Mouse (Mus musculus): ENCODE results near the gene Cacna1i. TPM values are rescaled to one million over a fixed set of nuclear protein-coding genes. Genes with fewer than 3 reads are reported as not detected.

Gene Cacna1i
- total RNA-seq, 2 experiments from 2014 or later, result 0.28 to 0.46 TPM

DNA sequence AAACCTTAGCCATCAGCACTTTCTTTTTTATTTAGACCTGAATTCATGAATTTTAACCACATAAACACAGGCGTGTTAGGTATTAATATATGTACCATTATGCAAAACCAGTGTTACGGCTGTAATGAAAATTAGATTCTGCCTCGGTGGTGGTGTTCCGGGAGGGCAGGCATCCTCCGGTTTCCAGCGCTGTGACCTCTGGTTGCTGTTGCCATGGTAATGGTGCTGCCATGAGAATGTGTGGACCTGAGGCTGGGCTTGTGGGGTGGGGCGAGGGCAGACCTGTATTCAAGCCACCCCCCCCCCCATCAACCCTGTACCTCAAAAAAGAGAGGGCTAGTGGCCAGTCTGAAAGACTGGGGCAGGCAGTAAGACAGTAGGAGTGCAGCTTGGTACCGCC is 114.9 kb downstream of the Cacna1i start:
- Histone ChIP-seq H3K27ac (no peak overlapping the region), H3K4me3 (no peak overlapping the region)
- intact Hi-C loops (cut with DNase I), result no loop called here
- TF ChIP-seq CTCF (IDR thresholded peaks at IDR 0.05), result no peak
- no peak for DNase-seq

DNA sequence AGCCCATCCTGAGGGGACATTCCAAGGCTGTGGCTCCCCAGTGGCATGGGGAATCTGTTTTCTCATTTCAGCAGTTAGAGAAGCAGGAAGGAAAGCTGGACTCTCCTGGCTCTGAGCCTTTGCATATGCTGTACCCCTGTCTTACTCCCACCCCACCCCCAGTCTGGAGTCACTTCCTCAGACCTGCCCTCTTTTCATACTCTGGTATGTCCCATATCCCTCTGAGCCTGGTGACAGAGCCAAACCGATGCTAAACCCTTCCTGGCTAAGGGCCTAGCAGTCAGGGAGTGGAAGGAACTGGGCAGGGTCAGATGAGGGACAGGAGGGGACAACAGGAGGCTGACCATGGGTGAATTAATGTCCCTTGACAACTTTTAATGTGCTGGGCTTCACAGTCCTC is 120.8 kb downstream of the Cacna1i start:
- H3K4me3 ChIP-seq, result no peak overlapping the region
- no peak for TF ChIP-seq CTCF (IDR thresholded peaks at IDR 0.05)
- intact Hi-C loops (cut with DNase I), result no loop called here
- H3K27ac ChIP-seq, result no peak overlapping the region
- DNase-seq, result no peak

DNA sequence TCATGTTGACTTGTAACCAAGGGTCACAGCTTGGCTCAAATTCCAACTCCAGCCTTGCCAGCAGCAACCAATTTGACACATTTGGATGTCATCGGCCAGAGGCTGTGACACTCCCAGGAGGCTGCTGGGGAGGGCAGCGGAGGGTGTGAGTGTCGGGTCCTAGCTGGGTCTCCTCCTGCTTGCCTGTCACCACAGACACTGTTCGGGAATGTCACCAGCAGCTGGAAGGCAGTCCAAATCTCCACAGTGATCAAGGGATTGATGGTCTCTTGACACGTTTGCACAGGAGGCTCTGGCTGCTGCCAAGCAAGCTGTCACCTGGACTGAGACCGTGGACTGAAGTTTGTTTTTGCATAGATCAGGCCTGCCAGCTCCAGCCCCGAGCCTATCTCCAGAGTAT is 123.6 kb downstream of the Cacna1i start:
- Histone ChIP-seq H3K4me3 (no peak overlapping the region), H3K27ac (no peak overlapping the region)
- TF ChIP-seq CTCF (IDR thresholded peaks at IDR 0.05), result no peak
- DNase-seq, result no peak
- intact Hi-C loops (cut with DNase I), result no loop called here

DNA sequence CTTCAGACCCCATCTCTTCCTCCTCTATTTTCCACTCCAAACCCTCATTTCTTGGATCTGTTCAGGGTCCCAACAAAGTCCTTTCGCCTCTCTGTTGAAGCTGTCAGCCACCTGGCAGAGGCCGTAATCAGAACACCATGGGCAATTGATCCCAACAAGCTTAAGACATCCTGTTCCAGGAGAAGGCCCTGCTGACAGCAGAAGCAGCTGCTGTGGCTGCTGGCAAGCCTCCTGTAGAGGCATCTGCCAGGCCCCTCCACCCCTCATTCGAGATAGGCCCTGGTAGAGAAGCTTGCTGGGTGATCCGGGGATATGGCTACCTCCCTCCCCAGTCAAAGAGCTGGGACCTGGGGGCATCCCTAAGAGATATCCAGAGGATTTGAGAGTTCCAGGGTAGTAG is 126.0 kb downstream of the Cacna1i start:
- intact Hi-C loops (cut with DNase I), result no loop called here
- no peak overlapping the region for H3K4me3 ChIP-seq
- TF ChIP-seq CTCF (IDR thresholded peaks at IDR 0.05), result no peak
- no peak overlapping the region for H3K27ac ChIP-seq
- DNase-seq, result peak; percentile 68

DNA sequence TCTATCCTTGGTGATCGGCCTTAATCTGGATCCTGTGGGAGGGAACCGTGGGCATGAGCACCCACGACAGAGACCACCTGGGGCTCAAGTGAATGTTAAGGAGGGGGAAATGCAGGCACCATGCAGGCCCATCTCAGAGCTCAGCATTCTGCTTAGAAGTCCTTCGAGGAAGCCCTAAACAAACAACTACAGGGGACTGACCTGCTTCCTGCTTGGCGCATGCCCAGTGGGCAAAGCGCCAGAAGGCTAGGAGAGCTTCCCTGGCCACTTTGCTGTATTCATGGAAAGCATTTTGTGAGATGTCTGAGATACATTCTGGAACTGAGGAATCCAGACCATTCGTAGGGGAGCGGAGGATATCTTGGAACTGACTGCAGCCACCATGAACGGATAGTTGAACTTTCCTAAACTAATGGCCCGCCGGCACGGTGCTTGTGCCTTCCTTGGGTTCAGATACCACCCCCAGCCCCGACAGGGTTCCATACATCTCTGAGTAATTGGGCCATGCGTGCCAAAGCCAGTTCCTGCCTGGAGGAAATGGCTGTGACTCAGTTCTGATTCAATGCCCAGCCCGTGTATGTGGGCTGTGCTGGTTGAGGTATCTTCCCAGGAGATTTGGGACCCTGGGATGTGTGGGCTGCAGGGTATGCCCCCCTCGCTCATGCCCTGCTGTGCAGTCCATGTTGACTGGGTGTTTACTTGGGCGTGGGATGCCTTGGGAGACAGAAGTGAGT is 127.1 kb downstream of the Cacna1i start:
- no peak overlapping the region for H3K27ac ChIP-seq
- no peak overlapping the region for H3K4me3 ChIP-seq
- DNase-seq, result peak; percentile 41
- no peak for TF ChIP-seq CTCF (IDR thresholded peaks at IDR 0.05)
- intact Hi-C loops (cut with DNase I), result no loop called here

DNA sequence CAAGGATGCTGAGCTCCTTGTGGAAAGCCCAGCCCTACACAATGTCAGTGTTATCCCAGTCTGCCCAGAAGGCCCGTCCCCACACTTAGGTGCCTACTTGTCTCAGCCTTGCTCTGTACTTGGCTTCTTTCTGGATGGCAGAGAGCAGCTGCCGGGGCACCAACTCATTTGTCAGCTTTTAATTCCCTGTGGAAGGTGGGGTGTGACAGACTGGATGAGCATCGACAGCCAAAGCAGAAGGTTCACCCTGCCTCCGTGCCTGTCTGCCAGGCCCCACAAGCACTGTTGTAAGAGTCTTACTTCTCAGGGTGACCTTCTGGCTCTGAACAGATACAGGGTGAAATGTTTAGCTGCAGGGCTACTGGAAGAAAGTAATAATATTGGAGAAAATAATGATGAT is 128.1 kb downstream of the Cacna1i start:
- intact Hi-C loops (cut with DNase I), result no loop called here
- no peak overlapping the region for H3K27ac ChIP-seq
- no peak for DNase-seq
- no peak for TF ChIP-seq CTCF (IDR thresholded peaks at IDR 0.05)
- no peak overlapping the region for H3K4me3 ChIP-seq

DNA sequence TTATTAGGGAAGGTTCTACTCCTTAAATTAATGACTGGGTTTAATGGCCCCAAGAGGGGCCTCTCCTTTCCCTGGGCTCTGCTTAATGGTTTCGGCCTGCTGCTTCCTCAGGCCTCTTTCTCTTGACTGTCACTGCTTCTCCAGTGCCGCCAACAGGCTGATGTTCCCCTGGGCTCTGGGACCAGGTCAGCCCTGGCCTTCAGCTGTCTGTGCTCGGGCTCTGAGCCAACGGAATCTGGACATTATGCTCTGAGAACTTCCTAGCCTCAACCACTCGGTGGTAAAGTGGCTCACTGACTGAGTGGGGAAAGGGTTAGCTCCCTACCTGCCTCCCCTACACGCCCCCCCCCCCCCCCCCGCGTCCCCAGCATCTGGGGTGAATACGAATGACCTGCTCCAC is 130.0 kb downstream of the Cacna1i start:
- no peak for TF ChIP-seq CTCF (IDR thresholded peaks at IDR 0.05)
- peak; percentile 39 for DNase-seq
- no peak overlapping the region for H3K4me3 ChIP-seq
- intact Hi-C loops (cut with DNase I), result no loop called here
- H3K27ac ChIP-seq, result no peak overlapping the region

DNA sequence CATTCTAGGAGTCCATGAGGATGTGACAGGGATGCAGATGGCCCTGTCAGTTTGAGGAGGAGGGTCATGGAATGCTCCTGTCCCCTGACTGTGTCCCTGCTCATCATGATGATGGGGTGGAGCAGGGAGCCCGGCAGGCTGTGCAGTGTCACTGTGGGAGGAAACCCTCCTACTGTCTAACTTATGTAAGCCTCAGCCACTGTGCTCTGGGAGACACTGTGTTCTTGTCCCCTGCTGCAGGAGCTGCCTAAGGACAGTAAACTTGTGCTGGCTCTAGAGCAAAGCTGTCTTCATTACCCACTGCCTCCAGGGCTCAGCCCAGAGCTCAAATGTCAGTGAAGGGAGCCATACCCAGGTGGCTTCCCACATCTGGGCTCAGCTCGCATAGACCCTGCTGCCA is 131.1 kb downstream of the Cacna1i start:
- intact Hi-C loops (cut with DNase I), result no loop called here
- no peak for TF ChIP-seq CTCF (IDR thresholded peaks at IDR 0.05)
- DNase-seq, result peak; percentile 45
- H3K27ac ChIP-seq, result no peak overlapping the region
- no peak overlapping the region for H3K4me3 ChIP-seq

DNA sequence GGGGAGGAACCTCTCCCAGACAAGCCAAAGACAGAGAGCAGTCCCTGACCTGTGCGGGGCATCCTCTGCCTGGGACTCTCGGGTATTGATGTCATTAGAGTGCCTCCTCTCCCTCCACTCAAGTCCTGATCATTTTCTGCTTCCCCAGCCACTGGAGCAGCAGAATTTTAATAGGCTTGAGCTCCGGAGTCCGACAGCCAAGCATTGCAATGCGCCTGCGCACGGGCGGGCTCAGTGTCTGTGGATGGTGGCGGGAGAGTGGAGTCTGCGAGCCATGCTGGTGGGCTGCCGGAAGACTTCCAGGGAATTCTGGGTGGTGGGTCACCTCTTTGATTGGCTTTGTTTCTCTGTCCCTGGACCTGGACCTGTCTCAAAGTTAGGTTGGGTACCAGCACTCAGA is 143.3 kb downstream of the Cacna1i start:
- no peak for DNase-seq

DNA sequence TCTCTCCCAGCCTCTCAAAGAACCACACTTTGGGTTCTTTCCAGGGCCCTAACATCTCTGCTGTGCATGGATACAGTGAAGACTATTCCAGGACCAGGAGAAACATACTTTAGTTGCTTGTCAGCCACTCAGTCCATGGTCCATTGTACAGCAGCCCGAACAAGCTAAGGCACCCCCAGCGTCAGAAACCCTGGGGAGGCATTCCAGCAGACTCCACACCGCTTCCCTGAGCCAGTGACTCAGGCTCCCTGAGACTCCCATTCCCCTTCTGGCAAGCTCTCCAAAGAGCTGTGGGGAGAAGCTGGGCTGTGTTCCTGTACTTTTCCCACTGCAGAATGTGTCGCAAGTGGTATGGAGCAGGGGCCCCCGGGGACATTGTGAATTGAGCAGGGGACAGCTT is 149.9 kb downstream of the Cacna1i start:
- no peak for DNase-seq
- no peak overlapping the region for H3K27ac ChIP-seq
- no peak overlapping the region for H3K4me3 ChIP-seq

More for the DNA sequence above, 143.3 kb downstream of the Cacna1i start:
- TF ChIP-seq CTCF (IDR thresholded peaks at IDR 0.05), result no peak
- Histone ChIP-seq H3K27ac (no peak overlapping the region), H3K4me3 (no peak overlapping the region)
- intact Hi-C loops (cut with DNase I), result no loop called here

DNA sequence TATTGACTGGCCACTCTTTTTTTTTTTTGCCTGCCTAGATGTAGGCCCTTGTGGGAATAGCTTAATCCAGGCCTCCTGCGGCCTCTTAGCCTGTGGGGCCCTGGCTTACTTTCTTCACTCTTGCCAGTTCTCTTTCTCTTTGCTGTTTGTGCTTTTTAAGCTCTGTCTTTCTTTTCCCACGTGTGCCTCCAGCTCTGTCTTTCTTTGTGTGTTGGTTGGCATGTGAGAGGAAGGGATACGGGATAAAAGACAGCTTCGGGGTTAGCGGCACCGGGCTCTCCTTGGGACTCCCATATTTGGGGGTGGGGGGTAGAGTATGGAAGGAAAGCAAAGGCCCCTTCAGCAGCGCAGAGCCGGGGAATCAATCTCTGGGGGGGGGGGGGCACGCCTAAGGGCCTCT is 151.0 kb downstream of the Cacna1i start:
- intact Hi-C loops (cut with DNase I), result no loop called here

More for the DNA sequence above, 149.9 kb downstream of the Cacna1i start:
- TF ChIP-seq CTCF (IDR thresholded peaks at IDR 0.05), result no peak
- intact Hi-C loops (cut with DNase I), result no loop called here

DNA sequence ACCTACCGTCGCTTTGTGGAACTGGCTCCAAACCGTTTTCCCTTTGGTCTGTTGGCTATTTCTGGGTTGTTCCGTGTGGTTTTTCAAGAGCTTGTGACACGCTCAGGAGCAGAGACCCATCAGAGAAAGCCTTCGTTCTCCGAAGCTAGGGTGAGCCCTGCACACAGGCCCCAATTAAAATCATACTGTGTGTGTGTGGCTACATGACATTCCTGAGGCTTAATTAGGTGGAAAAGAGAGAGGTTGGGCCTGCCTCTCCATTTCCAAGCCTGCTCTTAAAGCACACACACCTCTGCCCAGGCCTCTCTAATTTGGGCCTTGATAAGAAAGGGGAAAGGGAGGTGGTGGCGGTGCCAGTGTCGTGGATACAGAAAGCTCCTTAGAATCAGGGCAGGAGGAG is 151.4 kb downstream of the Cacna1i start:
- H3K27ac ChIP-seq, result no peak overlapping the region

More for the DNA sequence above, 151.0 kb downstream of the Cacna1i start:
- H3K27ac ChIP-seq, result no peak overlapping the region
- H3K4me3 ChIP-seq, result no peak overlapping the region
- no peak for DNase-seq
- TF ChIP-seq CTCF (IDR thresholded peaks at IDR 0.05), result no peak

DNA sequence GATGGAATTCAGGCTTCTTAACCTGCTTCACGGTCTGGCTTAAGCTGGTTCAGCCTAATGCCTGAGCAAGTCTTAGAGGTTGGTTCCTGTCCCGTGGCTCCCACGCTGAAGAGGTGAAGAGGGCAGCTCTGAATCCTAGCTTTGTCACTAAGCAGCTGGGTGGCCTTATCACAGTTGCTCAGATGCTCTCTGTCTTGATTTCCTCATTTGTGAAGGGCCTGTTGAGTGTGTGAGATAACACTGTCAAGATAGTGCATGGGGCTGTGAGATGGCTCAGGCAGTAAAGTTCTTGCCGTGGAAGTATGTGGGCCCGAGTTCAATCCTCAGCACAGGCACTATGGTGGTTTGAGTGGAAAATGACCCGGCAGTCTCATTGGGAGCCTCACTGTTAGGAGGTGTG is 153.2 kb downstream of the Cacna1i start:
- DNase-seq, result no peak
- no peak for TF ChIP-seq CTCF (IDR thresholded peaks at IDR 0.05)
- intact Hi-C loops (cut with DNase I), result no loop called here
- Histone ChIP-seq H3K4me3 (no peak overlapping the region), H3K27ac (no peak overlapping the region)

More for the DNA sequence above, 151.4 kb downstream of the Cacna1i start:
- H3K4me3 ChIP-seq, result no peak overlapping the region
- no peak for DNase-seq
- intact Hi-C loops (cut with DNase I), result no loop called here
- no peak for TF ChIP-seq CTCF (IDR thresholded peaks at IDR 0.05)

All from gastrocnemius, adult 2 months (tissue).